Mouse (Mus musculus) c-Kit-positive CD71-positive TER-119-positive erythroid progenitor cells, embryonic 14.5 days (primary cell): ENCODE results near the gene Ascc3.

Experiments
- DNase-seq: peaks from one replicate; pipeline ENCODE4 v3.0.0-alpha.2; 2013; ENCODE audit warnings: low spot score

The Ascc3 gene

GRCm38 (mm10) chr10:50592355-50593293 lies at the start of gene Ascc3:
Ascc3 (plus strand) TSS chr10:50592669.
- DNase-seq, result peak; percentile 86

GRCm38 (mm10) chr10:50584721-50585120 lies 7.7 kb upstream of the Ascc3 start:
- DNase-seq, result no peak

GRCm38 (mm10) chr10:50586556-50586955 lies 5.9 kb upstream of the Ascc3 start:
- no peak for DNase-seq

- peak; percentile 14 for DNase-seq
Measured at GRCm38 (mm10) chr10:50593371-50593770, 902 bp downstream of the Ascc3 start.

GRCm38 (mm10) chr10:50595340-50595739 lies 2.9 kb downstream of the Ascc3 start:
- peak; percentile 59 for DNase-seq

- DNase-seq, result no peak
Measured at GRCm38 (mm10) chr10:50604919-50605318, 12.4 kb downstream of the Ascc3 start.

- no peak for DNase-seq
Measured at GRCm38 (mm10) chr10:50613840-50614239, 21.4 kb downstream of the Ascc3 start.

GRCm38 (mm10) chr10:50625874-50626273 lies 33.4 kb downstream of the Ascc3 start:
- DNase-seq, result no peak

- no peak for DNase-seq
Measured at GRCm38 (mm10) chr10:50639607-50640006, 47.1 kb downstream of the Ascc3 start.

GRCm38 (mm10) chr10:50650612-50651011 lies 58.1 kb downstream of the Ascc3 start:
- DNase-seq, result no peak

- no peak for DNase-seq
Measured at GRCm38 (mm10) chr10:50653551-50653950, 61.1 kb downstream of the Ascc3 start.

GRCm38 (mm10) chr10:50657352-50657751 lies 64.9 kb downstream of the Ascc3 start:
- peak; percentile 46 for DNase-seq

- no peak for DNase-seq
Measured at GRCm38 (mm10) chr10:50671517-50671916, 79.0 kb downstream of the Ascc3 start.

GRCm38 (mm10) chr10:50690324-50690723 lies 97.9 kb downstream of the Ascc3 start:
- no peak for DNase-seq

- peak; percentile 55 for DNase-seq
Measured at GRCm38 (mm10) chr10:50698836-50699433, 106.5 kb downstream of the Ascc3 start.

- peak; percentile 87 for DNase-seq
Measured at GRCm38 (mm10) chr10:50701736-50702135, 109.3 kb downstream of the Ascc3 start.

GRCm38 (mm10) chr10:50702361-50702760 lies 109.9 kb downstream of the Ascc3 start:
- peak; percentile 21 for DNase-seq

- peak; percentile 63 for DNase-seq
Measured at GRCm38 (mm10) chr10:50704202-50704601, 111.7 kb downstream of the Ascc3 start.

- no peak for DNase-seq
Measured at GRCm38 (mm10) chr10:50704898-50705297, 112.4 kb downstream of the Ascc3 start.

- no peak for DNase-seq
Measured at GRCm38 (mm10) chr10:50711286-50711685, 118.8 kb downstream of the Ascc3 start.

- DNase-seq, result no peak
Measured at GRCm38 (mm10) chr10:50711765-50712164, 119.3 kb downstream of the Ascc3 start.

GRCm38 (mm10) chr10:50733459-50733858 lies 141.0 kb downstream of the Ascc3 start:
- no peak for DNase-seq

GRCm38 (mm10) chr10:50762069-50762468 lies 169.6 kb downstream of the Ascc3 start:
- DNase-seq, result no peak
